Mouse (Mus musculus) gastrocnemius, adult 18-20 months (tissue): Measurements from ENCODE around the gene Apol9a. TPM values are rescaled to one million over a fixed set of nuclear protein-coding genes. Genes with fewer than 3 reads are reported as not detected.
"Not testable (repeated sequence)": the region's sequence is repeated elsewhere in the genome, so short reads cannot be mapped to it uniquely, and the experiment has no call there.

Experiments
- DNase-seq: peaks from one replicate; pipeline ENCODE4 v3.0.0; 2021; ENCODE audit warnings: low spot score
- long read RNA-seq, 2 experiments: library from polyadenylated mRNA; stranded (forward); transcript quantifications; one replicate each; pipeline ENCODE4 v2.0.0; 2021
- total RNA-seq, 2 experiments: library from RNA; stranded (reverse); gene quantifications; 2 replicates each; pipeline ENCODE4 v1.2.3; 2021

Gene Apol9a
- not detected for total RNA-seq
- long read RNA-seq, experiment 1 = 0 reads
- long read RNA-seq, experiment 2 = 0 reads

DNA sequence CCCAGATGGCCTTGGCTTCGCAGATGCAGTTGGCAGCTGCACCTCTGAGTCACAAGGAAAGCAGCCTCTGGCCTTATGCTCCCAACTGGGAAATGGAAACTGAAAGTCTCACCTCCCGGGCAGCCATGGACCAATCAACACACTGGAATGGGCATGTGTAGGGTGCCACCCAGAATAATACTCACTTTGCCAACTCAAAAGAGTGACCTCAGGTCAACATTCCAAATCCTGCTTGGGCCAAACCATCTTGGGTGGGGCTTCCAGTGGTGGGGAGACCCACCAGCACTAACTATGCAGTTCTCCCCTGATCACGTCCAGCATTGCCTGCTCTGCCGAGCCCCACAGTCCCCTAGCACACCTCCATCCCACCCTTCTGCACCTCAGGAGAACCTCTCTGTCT, at the start of gene Apol9a:
Gene Apol9a, minus strand, starts transcription at position 101 of the 400 bp plus-strand sequence.
- not testable (repeated sequence) for DNase-seq

DNA sequence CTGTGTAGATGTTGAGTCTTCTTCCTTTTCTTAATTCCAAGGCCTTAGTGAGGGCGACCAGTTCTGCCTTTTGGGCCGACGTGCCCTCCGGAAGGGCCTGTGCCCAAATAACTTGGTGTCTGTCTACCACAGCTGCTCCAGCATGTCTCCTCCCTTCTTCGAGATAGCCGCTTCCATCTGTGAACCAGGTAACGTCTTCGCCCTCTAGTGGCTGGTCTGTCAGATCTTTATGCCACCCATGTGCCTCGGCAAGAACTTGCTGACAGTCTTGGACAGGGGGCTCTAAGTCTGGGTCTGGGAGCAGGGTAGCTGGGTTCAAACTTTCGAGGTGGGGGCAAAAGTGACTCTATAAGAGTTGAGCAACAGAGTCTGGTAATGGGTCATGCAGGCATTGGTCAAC, 39.0 kb upstream of the Apol9a start:
- peak; percentile 3 for DNase-seq

DNA sequence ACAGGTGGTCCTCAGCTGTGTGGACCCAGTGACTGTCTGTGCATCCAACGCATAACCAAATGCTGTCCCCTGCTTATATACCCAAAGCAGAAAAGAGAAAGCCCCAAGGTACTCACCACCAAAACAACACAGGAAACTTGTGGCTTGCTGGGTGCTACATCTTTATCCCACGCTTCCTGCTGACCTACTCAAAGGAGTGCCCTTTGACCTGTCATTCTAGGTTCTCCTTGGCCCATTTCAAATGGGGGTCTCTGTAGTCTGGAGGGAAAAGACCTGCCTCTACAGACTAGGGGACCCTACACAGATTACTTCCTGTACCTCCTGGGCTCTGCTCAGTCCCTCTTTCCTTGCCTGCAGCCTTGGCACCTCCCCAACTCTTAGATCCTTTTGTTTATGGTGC, 36.5 kb upstream of the Apol9a start, which contains the start of gene Apol7b:
Gene Apol7b, minus strand, starts transcription at position 101 of the 400 bp plus-strand sequence.
- not testable (repeated sequence) for DNase-seq

DNA sequence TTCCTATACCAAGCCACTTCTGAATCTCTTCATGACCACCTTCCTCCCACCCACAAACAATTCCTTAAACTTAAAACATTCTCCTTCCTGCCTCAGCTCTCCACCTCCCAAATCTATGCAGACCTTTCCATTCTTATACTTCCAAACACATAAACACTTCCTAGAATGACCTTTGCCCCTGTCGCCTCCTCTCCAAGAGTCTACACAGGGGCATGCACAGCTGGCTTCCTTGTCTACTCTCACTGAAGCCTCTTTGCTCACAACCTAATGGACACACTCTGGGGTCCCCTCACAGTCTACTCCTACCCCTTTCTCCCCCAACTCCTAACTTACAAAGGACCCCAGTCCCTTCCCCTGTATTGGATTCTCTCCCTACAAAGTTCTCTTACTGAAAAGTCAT, 34.7 kb upstream of the Apol9a start:
- DNase-seq = not testable (repeated sequence)

DNA sequence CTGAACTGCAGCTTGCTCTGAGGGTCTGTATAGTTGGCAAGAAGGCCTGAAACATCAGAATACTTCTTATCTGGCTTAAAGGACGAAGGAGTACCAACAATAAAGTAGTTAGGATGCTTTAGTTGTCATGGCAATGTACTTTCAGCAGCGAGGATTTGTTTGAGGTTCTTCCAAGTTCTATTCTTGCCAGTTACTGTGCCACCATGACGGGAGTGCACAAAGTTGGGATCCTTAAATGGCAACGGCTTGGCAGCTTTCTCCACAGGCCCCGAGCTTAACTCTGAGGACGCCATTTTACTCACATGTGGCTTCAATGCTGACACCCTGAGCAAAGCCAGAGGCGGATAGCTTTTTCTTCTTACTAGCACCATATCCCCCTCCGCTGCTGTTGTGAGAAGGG, 33.8 kb upstream of the Apol9a start:
- not testable (repeated sequence) for DNase-seq

DNA sequence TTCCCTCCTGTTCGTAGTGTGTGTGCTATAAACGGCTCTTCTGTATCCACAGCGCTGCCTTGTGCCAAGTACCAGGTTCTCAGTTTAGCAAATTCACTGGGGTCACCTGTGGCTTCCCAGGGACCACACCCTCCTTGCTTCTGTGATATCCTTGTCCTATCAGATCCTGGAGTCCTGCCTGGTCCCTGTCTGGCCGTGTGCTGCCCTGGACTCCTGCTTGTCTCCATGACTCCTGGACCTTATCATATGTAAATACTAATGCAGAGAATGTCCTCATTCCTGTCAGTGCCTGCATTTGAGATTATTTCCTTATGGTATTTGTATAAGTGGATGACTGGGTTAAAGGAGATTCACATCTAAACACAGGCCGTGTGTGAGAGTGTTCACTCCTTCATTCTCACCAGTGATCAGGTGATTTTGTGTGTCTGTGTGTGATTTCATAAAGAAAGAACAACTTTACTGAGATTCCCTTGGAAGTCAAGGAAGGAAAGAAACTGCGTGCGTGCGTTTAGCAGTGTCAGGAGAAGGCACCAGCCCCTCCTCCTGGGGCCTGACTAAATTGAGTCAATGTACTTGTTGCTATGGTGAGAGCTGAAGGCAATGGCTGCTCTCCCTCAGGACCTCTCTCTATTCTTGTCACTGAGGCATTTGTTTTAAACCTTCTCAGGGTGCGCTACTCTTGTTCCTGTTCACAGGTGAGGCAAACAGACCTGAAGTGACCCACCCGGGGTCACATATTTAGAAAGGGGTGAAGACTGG, 17.9 kb upstream of the Apol9a start:
- not testable (repeated sequence) for DNase-seq

DNA sequence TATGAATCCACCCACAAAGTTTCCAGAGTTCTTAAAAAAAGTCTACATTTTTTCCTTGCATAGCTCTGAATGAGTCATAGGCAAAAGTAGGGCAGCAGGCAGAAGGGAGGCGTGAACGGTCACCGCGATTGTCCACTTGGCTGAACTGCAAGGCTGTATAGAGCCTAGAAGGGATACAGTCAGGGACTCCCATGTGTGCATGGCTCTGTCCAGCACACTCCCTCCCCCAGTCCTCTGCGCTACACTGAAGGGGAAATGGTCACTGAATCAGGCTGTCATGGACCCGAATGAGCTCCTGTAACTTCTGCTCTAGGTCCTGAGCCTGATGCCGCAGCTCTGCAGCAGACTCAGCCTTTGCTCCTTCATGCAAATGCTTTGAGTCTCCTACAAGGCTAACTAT, 12.0 kb upstream of the Apol9a start:
- not testable (repeated sequence) for DNase-seq

DNA sequence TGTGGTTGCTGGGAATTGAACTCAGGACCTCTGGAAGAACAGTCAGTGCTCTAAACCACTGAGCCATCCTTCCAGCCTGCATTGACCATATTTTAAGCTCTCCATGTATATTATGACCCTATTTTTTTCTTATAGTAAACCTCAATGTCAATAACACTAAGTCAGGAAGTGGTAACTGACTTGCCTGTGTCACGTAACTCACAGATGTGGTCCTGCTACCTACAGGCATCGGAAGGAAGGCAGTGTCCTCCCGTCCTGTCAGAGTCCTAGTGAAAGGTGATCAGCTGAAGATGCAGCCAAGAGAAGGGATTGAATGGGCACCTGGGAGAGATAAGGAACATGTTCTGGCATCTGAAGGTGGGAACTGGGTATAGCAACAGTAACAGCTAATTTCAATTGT, 8.7 kb upstream of the Apol9a start:
- not testable (repeated sequence) for DNase-seq

DNA sequence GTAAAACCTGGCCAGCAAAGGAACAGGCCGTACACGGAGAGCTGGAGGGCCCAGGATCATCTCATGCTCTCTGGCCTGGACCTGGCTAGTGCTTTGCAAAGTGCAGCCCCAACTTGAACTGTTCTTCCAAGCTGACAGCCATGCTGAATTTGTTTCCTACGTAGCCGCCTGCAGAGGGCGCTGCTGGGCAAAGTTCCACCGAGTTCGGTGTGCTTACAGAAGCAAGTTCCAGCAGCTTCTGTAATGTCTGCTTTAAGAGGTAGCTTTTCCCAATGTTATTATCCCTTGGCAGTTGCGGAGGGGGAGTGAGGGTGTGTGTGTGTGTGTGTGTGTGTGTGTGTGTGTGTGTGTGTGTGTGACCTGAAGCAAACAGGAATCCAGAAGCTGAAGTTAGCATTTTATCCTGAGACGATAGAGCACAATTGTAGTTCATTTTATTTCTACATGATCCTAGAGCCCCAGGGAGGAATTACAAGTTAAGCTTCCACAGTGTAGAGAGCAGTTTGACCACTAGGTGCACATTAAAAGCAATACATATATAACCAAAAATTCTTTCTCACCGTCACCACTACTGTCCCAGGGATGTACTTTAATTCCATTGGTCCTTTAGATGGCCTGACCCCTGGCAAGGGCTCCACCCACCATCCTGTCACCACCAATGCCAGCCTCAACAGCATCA, 5.9 kb upstream of the Apol9a start:
- not testable (repeated sequence) for DNase-seq

DNA sequence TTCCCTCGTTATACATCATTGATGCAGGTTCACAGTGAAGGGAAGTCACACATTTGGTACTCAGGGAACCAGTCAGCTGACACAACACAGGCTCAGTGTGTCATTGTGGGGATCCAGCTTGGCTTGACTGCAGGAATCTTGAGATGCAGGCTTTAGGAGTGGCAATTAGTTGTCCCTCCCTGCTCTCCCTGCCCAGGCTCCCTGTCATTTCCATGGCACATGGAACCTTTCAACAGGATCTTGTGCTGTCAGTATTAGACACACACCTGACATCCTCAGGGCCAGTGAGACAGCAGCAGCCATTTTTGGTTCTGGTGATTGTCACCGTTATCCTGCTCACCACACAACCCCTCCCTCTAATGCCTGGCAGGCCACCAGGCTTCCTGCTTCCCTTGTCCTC, 4.7 kb upstream of the Apol9a start:
- not testable (repeated sequence) for DNase-seq

DNA sequence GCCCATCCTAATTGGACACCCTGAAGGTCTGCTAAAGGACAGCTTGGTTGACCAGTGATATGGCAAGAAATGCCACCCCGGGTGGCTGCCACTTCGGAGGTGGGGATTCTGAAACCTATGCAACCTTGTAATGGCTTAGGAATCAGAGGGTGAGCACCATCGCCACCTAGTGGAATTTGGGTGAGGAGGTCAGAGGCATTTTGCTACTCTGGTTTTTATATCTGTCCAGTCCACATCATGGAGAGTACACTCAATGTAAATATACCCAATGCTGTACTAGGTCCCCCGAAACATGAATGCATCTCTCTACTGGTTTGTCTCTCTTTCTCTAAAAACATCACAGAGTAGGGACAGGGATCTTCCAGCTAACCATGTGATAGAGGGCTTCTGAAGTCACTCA, 1.8 kb upstream of the Apol9a start:
- DNase-seq = not testable (repeated sequence)

DNA sequence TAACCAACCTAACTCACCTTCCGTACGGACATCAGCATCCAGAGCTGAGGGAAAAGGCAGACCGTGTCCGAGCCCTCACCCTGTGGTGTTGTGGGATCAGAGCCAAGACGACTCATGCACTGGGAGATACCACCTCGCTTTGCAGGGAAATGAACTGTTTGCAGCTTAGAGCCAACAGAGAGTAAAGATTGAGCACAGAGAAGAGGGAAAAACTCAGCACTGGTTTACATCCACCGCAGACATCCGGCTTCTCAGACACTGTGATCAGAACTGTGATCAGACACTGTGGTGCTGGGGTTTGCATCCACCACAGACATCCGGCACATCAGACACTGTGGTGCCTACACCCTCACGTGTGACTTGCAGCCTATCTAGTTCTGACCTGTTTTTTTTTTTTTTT, 4.6 kb downstream of the Apol9a start:
- DNase-seq = not testable (repeated sequence)

DNA sequence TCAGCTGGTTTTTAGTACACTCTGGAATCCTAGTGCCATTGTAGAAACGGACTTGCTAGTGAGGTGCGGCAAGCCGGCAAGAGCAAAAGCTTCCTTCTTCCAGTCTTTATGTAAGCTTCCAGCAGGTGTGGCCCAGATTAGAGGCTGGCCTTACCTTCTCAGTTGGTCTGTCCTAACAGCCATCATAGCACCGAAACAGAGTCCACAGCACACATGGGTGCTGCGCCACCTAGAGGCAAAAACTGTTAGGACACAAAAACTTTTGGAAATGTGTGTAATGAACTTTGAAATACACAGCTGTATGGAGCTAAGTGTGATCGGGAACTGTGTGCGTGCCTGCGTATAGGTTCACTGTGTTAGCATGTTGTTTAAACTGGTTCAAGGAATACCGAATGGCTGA, 11.9 kb downstream of the Apol9a start, which contains the start of gene Apol7a:
Gene Apol7a, minus strand, starts transcription at position 84 of the 400 bp plus-strand sequence.
- peak; percentile 15 for DNase-seq

DNA sequence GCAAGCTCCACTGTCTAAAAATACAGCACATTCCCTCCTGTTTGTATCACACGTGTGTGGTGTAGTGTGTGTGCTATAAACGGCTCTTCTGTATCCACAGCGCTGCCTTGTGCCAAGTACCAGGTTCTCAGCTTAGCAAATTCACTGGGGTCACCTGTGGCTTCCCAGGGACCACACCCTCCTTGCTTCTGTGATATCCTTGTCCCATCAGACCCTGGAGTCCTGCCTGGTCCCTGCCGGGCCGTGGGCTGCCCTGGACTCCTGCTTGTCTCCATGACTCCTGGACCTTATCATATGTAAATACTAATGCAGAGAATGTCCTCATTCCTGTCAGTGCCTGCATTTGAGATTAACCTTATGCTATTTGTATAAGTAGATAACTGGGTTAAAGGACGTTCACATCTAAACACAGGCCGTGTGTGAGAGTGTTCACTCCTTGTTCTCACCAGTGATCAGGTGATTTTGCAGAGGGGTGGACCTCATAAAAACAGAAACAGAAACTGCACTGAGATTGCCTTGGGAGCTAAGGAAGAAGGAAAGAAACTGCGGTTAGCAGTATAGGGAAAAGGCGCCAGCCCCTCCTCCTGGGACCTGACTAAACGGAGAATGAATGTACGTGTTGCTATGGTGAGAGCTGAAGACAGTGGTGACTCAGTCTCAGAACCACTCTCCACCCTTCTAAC, 13.3 kb downstream of the Apol9a start:
- DNase-seq = peak; percentile 28

DNA sequence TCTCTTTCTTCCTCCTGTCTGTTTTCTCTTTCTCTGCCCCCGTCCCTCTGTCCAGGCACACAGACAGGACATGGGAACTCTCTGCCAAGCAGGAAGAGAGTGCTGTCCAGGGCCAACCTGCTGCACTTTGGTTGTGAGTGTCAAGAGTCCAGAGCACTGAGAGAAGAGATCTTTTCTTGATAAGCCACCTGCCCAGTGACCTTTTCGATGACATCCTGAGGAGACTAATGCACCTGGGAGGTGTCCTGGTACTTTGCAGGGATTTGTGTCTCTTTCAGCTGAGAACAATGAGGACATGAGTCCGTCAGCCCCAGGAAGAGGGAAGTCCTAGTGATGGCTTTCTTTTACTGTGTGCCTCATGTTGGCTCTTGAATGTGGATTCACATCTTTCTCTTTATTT, 17.1 kb downstream of the Apol9a start:
- DNase-seq = not testable (repeated sequence)

DNA sequence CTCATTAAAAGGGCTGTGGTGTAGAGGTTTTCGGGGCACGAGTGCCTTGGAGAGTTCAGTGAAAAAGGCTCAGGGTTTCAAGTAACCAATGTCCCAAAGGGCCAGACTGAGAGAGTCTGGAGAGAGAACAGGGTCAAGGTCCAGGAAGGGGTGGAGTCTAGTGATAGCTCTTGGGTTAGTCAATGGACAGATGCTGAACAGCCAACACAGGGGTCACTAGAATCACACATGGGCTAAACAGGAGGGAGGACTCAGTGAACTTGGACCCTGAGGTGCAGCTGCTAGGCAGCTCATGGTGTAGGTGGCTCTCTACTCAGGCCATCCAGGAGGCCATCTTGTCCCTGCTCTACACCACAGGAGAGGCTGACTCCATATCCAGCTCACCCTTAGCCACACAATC, 23.5 kb downstream of the Apol9a start:
- DNase-seq = no peak

DNA sequence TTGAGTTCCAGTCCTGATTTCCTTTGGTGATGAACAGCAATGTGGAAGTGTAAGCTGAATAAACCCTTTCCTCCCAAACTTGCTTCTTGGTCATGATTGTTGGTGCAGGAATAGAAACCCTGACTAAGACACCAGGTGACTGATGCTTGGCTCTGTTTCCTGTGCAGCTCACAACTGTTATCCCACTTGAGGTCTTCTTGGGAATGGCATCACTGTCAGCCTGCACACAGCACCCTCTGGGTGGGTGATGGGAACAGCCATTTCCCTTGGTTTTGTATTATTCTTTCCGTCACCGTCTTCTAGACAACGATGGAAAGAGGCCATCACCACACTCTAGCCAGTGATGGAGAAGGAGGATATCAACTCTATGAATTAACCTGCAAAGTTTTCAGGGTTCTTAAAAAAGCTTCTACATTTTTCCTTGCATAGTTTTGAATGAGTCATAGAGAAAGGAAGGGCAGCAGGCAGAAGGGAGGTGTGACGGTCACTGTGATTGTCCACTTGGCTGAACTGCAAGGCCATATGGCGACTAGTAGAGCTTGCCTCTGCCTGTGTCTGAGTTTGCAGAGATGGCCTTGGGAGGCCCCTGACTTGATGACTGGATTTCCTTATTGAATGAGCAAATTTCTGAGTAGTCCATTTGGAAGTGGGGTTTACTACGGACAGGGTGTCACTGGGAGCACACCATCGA, 26.4 kb downstream of the Apol9a start:
- no peak for DNase-seq

DNA sequence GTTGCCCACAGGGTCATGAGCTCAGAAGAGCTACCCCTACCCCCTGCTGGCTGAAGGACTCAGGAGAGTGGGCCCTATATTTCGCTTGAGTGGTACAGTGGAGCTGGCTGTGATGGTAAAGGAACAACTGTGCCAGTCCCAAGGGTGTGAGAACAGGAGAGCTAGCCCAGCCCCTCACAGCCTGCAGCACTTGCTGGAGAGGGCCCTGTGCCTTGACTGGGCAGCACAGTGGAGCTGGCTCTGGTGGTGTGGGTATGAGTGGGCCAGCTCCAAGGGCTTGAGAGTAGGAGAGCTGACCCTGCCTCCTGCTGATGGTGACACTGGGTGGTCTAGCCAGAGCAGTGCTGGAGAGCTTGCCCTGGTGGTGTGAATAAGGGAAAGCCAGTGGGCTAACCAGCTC, 28.1 kb downstream of the Apol9a start:
- DNase-seq = no peak

DNA sequence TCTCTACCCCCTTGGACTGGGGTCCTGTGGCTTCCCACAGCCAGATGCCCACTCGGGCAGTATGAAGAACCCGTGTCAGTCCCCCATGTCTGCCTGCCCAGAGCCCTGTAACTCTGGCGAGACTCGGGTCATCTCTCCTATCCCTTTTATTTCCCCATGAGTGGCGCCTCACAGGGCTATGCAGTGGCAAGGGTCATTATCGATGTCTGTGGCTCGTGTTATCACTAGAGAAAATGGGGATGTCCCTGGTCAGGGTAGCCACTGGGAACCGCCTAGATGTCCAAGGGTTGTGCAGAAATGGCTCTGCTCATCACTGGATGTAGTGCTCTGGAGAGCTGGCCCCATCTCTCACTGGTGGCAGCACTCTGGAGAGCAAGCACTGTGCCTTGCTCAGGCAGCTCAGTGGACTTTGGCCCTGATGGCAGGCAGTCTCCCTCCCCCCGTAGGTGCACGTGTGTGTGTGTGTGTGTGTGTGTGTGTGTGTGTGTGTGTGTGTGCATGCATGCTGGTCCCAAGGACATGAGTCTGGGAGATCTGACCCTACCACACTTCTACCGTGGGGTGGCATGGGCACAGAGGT, 28.6 kb downstream of the Apol9a start:
- no peak for DNase-seq

DNA sequence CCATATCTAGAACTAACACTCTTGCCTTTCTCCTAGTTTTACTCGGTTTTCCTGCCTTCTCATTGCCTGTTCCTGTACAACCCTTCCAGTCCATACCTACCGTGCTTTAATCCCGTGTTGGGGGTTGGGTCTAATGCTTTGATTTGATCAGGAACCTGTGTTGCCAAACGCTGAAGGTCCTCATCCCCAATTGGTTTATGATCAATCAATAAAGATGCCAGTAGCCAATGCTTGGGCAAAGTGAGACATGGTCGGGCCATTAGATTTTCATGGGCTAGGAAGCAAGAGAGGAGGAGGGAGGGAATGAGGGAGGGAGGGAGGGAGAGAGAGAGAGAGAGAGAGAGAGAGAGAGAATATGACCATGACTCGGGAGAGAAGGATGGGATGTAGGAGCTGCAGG, 29.5 kb downstream of the Apol9a start:
- no peak for DNase-seq

DNA sequence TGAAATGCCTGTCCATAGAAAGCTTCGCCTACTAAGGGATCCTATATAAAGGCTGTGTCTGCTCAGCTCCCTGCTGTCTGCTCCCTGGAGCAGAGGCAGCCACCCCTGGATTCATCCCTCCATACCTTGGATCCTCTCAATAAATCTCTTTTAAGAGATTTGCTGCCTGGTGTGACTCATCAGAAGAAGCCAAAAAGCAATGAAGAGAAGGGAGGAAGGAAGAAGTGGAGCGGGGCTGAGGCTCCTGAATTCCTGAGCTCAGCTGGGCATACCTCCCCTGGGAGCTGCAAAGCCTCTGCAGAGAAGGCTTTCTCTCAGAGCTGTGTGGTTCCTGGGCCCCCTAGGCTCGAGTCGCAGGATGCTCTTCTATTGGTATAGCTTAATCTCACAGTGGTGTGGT, 31.0 kb downstream of the Apol9a start:
- no peak for DNase-seq
